Mouse (Mus musculus): ENCODE measurements around the gene Srsf2. TPM values are rescaled to one million over a fixed set of nuclear protein-coding genes. Genes with fewer than 3 reads are reported as not detected.

Srsf2 gene
- polyA plus RNA-seq, 1 experiment from 2014 or later = 935 TPM

GRCm38 (mm10) chr11:116882446-116882845 is 29.6 kb upstream of the Srsf2 start:
- Histone ChIP-seq H3K9me3 (ENCODE audit: control insufficient read depth, low read length) (no peaks in the 10 kb centered on the region), H3K4me3 (ENCODE audit: low read depth, low read length) (no peak overlapping the region), H3K27ac (ENCODE audit: low read depth, low read length) (no peak overlapping the region), H3K27me3 (ENCODE audit: control insufficient read depth, insufficient read depth, low read length) (peaks cover 3% of the 10 kb centered on the region; the same call in 1 of the 2 replicates), H3K9ac (ENCODE audit: low read depth, low read length) (no peak overlapping the region), H3K4me2 (replicated peaks; ENCODE audit: low read depth, low read length) (no peak overlapping the region), H3K36me3 (ENCODE audit: control insufficient read depth, insufficient read depth, low read length) (no peaks in the 10 kb centered on the region), H3K4me1 (replicated peaks; ENCODE audit: control insufficient read depth, insufficient read depth, low read length) (peaks cover 4% of the 10 kb centered on the region; the same call in 1 of the 2 replicates)
- WGBS = 81% methylated on average over 10 of the region's 10 CpGs
- DNase-seq (ENCODE audit: low spot score) (no peak), ATAC-seq (ENCODE audit: low FRiP score) (no peak)

- H3K27ac ChIP-seq (ENCODE audit: low read depth, low read length) = no peak overlapping the region
- ATAC-seq (ENCODE audit: low FRiP score) = no peak
- peaks cover 3% of the 10 kb centered on the region; the same call in 1 of the 2 replicates for H3K27me3 ChIP-seq (ENCODE audit: control insufficient read depth, insufficient read depth, low read length)
- DNase-seq (ENCODE audit: low spot score) = no peak
- no peaks in the 10 kb centered on the region for H3K9me3 ChIP-seq (ENCODE audit: control insufficient read depth, low read length)
- peaks cover 4% of the 10 kb centered on the region; the same call in 1 of the 2 replicates for H3K4me1 ChIP-seq (replicated peaks; ENCODE audit: control insufficient read depth, insufficient read depth, low read length)
- 79% methylated on average over 5 of the region's 5 CpGs for WGBS
- no peak overlapping the region for H3K4me2 ChIP-seq (replicated peaks; ENCODE audit: low read depth, low read length)
- H3K9ac ChIP-seq (ENCODE audit: low read depth, low read length) = no peak overlapping the region
- H3K4me3 ChIP-seq (ENCODE audit: low read depth, low read length) = no peak overlapping the region
- H3K36me3 ChIP-seq (ENCODE audit: control insufficient read depth, insufficient read depth, low read length) = no peaks in the 10 kb centered on the region
Measured at GRCm38 (mm10) chr11:116881440-116881839, 28.5 kb upstream of the Srsf2 start.

GRCm38 (mm10) chr11:116880839-116881238 is 27.9 kb upstream of the Srsf2 start:
- DNase-seq (ENCODE audit: low spot score) (no peak), ATAC-seq (ENCODE audit: low FRiP score) (no peak)
- H3K9ac ChIP-seq (ENCODE audit: low read depth, low read length) = no peak overlapping the region
- H3K36me3 ChIP-seq (ENCODE audit: control insufficient read depth, insufficient read depth, low read length) = no peaks in the 10 kb centered on the region
- 65% methylated on average over 7 of the region's 7 CpGs for WGBS
- H3K9me3 ChIP-seq (ENCODE audit: control insufficient read depth, low read length) = no peaks in the 10 kb centered on the region
- H3K4me1 ChIP-seq (replicated peaks; ENCODE audit: control insufficient read depth, insufficient read depth, low read length) = peaks cover 4% of the 10 kb centered on the region; the same call in 1 of the 2 replicates
- H3K27ac ChIP-seq (ENCODE audit: low read depth, low read length) = no peak overlapping the region
- no peak overlapping the region for H3K4me2 ChIP-seq (replicated peaks; ENCODE audit: low read depth, low read length)
- peaks cover 2% of the 10 kb centered on the region; the same call in 1 of the 2 replicates for H3K27me3 ChIP-seq (ENCODE audit: control insufficient read depth, insufficient read depth, low read length)
- H3K4me3 ChIP-seq (ENCODE audit: low read depth, low read length) = no peak overlapping the region

- Histone ChIP-seq H3K9me3 (ENCODE audit: control insufficient read depth, low read length) (no peaks in the 10 kb centered on the region), H3K4me3 (ENCODE audit: low read depth, low read length) (no peak overlapping the region), H3K9ac (ENCODE audit: low read depth, low read length) (no peak overlapping the region), H3K36me3 (ENCODE audit: control insufficient read depth, insufficient read depth, low read length) (peaks cover 4% of the 10 kb centered on the region; the same call in 1 of the 2 replicates), H3K27me3 (ENCODE audit: control insufficient read depth, insufficient read depth, low read length) (no peaks in the 10 kb centered on the region), H3K4me1 (replicated peaks; ENCODE audit: control insufficient read depth, insufficient read depth, low read length) (no peaks in the 10 kb centered on the region), H3K4me2 (replicated peaks; ENCODE audit: low read depth, low read length) (no peak overlapping the region), H3K27ac (ENCODE audit: low read depth, low read length) (no peak overlapping the region)
- ATAC-seq (ENCODE audit: low FRiP score) = no peak
- no peak for DNase-seq (ENCODE audit: low spot score)
- WGBS = 92% methylated on average over 8 of the region's 8 CpGs
Measured at GRCm38 (mm10) chr11:116878454-116878853, 25.6 kb upstream of the Srsf2 start.

- DNase-seq (ENCODE audit: low spot score) (no peak), ATAC-seq (ENCODE audit: low FRiP score) (no peak)
- Histone ChIP-seq H3K4me2 (replicated peaks; ENCODE audit: low read depth, low read length) (no peak overlapping the region), H3K9ac (ENCODE audit: low read depth, low read length) (no peak overlapping the region), H3K36me3 (ENCODE audit: control insufficient read depth, insufficient read depth, low read length) (peaks cover 4% of the 10 kb centered on the region; the same call in 1 of the 2 replicates), H3K9me3 (ENCODE audit: control insufficient read depth, low read length) (no peaks in the 10 kb centered on the region), H3K27me3 (ENCODE audit: control insufficient read depth, insufficient read depth, low read length) (no peaks in the 10 kb centered on the region), H3K4me3 (ENCODE audit: low read depth, low read length) (no peak overlapping the region), H3K4me1 (replicated peaks; ENCODE audit: control insufficient read depth, insufficient read depth, low read length) (no peaks in the 10 kb centered on the region), H3K27ac (ENCODE audit: low read depth, low read length) (no peak overlapping the region)
- WGBS = 89% methylated on average over 20 of the region's 20 CpGs
Measured at GRCm38 (mm10) chr11:116873987-116874386, 21.1 kb upstream of the Srsf2 start.

GRCm38 (mm10) chr11:116871538-116871937 is 18.6 kb upstream of the Srsf2 start:
- Histone ChIP-seq H3K4me1 (replicated peaks; ENCODE audit: control insufficient read depth, insufficient read depth, low read length) (no peaks in the 10 kb centered on the region), H3K27me3 (ENCODE audit: control insufficient read depth, insufficient read depth, low read length) (no peaks in the 10 kb centered on the region), H3K4me3 (ENCODE audit: low read depth, low read length) (no peak overlapping the region), H3K9me3 (ENCODE audit: control insufficient read depth, low read length) (no peaks in the 10 kb centered on the region), H3K27ac (ENCODE audit: low read depth, low read length) (no peak overlapping the region), H3K36me3 (ENCODE audit: control insufficient read depth, insufficient read depth, low read length) (peaks cover 4% of the 10 kb centered on the region; the same call in 1 of the 2 replicates), H3K4me2 (replicated peaks; ENCODE audit: low read depth, low read length) (no peak overlapping the region), H3K9ac (ENCODE audit: low read depth, low read length) (no peak overlapping the region)
- no peak for ATAC-seq (ENCODE audit: low FRiP score)
- 90% methylated on average over 9 of the region's 9 CpGs for WGBS
- no peak for DNase-seq (ENCODE audit: low spot score)

GRCm38 (mm10) chr11:116869641-116870040 is 16.7 kb upstream of the Srsf2 start:
- H3K4me2 ChIP-seq (replicated peaks; ENCODE audit: low read depth, low read length) = no peak overlapping the region
- no peaks in the 10 kb centered on the region for H3K9me3 ChIP-seq (ENCODE audit: control insufficient read depth, low read length)
- ATAC-seq (ENCODE audit: low FRiP score) (no peak), DNase-seq (ENCODE audit: low spot score) (no peak)
- H3K36me3 ChIP-seq (ENCODE audit: control insufficient read depth, insufficient read depth, low read length) = peaks cover 4% of the 10 kb centered on the region; the same call in 1 of the 2 replicates
- no peak overlapping the region for H3K9ac ChIP-seq (ENCODE audit: low read depth, low read length)
- H3K27me3 ChIP-seq (ENCODE audit: control insufficient read depth, insufficient read depth, low read length) = no peaks in the 10 kb centered on the region
- 83% methylated on average over 4 of the region's 4 CpGs for WGBS
- no peak overlapping the region for H3K4me3 ChIP-seq (ENCODE audit: low read depth, low read length)
- no peak overlapping the region for H3K27ac ChIP-seq (ENCODE audit: low read depth, low read length)
- no peaks in the 10 kb centered on the region for H3K4me1 ChIP-seq (replicated peaks; ENCODE audit: control insufficient read depth, insufficient read depth, low read length)

- Histone ChIP-seq H3K36me3 (ENCODE audit: control insufficient read depth, insufficient read depth, low read length) (peaks cover 3% of the 10 kb centered on the region; the same call in 1 of the 2 replicates), H3K9ac (ENCODE audit: low read depth, low read length) (no peak overlapping the region), H3K27ac (ENCODE audit: low read depth, low read length) (no peak overlapping the region), H3K27me3 (ENCODE audit: control insufficient read depth, insufficient read depth, low read length) (no peaks in the 10 kb centered on the region), H3K4me1 (replicated peaks; ENCODE audit: control insufficient read depth, insufficient read depth, low read length) (no peaks in the 10 kb centered on the region), H3K9me3 (ENCODE audit: control insufficient read depth, low read length) (no peaks in the 10 kb centered on the region), H3K4me3 (ENCODE audit: low read depth, low read length) (no peak overlapping the region), H3K4me2 (replicated peaks; ENCODE audit: low read depth, low read length) (no peak overlapping the region)
- no peak for DNase-seq (ENCODE audit: low spot score)
- WGBS = 89% methylated on average over 8 of the region's 8 CpGs
- no peak for ATAC-seq (ENCODE audit: low FRiP score)
Measured at GRCm38 (mm10) chr11:116869223-116869622, 16.3 kb upstream of the Srsf2 start.

GRCm38 (mm10) chr11:116868129-116868528 is 15.2 kb upstream of the Srsf2 start:
- no peak for DNase-seq (ENCODE audit: low spot score)
- H3K4me3 ChIP-seq (ENCODE audit: low read depth, low read length) = no peak overlapping the region
- H3K27ac ChIP-seq (ENCODE audit: low read depth, low read length) = no peak overlapping the region
- no peaks in the 10 kb centered on the region for H3K4me1 ChIP-seq (replicated peaks; ENCODE audit: control insufficient read depth, insufficient read depth, low read length)
- no peaks in the 10 kb centered on the region for H3K27me3 ChIP-seq (ENCODE audit: control insufficient read depth, insufficient read depth, low read length)
- peaks cover 2% of the 10 kb centered on the region; the same call in 1 of the 2 replicates for H3K36me3 ChIP-seq (ENCODE audit: control insufficient read depth, insufficient read depth, low read length)
- ATAC-seq (ENCODE audit: low FRiP score) = no peak
- H3K9me3 ChIP-seq (ENCODE audit: control insufficient read depth, low read length) = no peaks in the 10 kb centered on the region
- 82% methylated on average over 3 of the region's 3 CpGs for WGBS
- H3K9ac ChIP-seq (ENCODE audit: low read depth, low read length) = no peak overlapping the region
- no peak overlapping the region for H3K4me2 ChIP-seq (replicated peaks; ENCODE audit: low read depth, low read length)

All from hindbrain, embryonic 11.5 days (tissue).